Mouse (Mus musculus) erythroid progenitor cell, adult 5-6 weeks (primary cell): ENCODE results near the gene Dnah2. TPM values are rescaled to one million over a fixed set of nuclear protein-coding genes. Genes with fewer than 3 reads are reported as not detected.
A peak's percentile ranks its signal among the peaks of the same experiment; 100 is the strongest.

Experiments
- ATAC-seq: replicated peaks from 2 replicates; pipeline ENCODE4 v1.8.0; 2016; ENCODE audit warnings: moderate number of reproducible peaks, mild to moderate bottlenecking, moderate TSS enrichment, inconsistent platforms; ENCODE audit not compliant: poor library complexity, low FRiP score, severe bottlenecking
- total RNA-seq, 2 experiments: library from RNA; stranded (forward) in 1 of 2; stranded (reverse) in 1 of 2; fragments of 150-400 nt in 1 of 2; fragments of 186-747, 209-891 nt in 1 of 2; gene quantifications; 2 replicates each; pipeline versions ENCODE4 v1.2.3 to v1.2.4; 2015 to 2017; ENCODE audit warnings: low replicate concordance in 2 of 2

The Dnah2 gene
- total RNA-seq (2015; ENCODE audit: low replicate concordance) (not detected in 2 replicates), total RNA-seq (2017; ENCODE audit: low replicate concordance) (0.13 TPM in 1 of 2 replicates, not detected in the other)

DNA sequence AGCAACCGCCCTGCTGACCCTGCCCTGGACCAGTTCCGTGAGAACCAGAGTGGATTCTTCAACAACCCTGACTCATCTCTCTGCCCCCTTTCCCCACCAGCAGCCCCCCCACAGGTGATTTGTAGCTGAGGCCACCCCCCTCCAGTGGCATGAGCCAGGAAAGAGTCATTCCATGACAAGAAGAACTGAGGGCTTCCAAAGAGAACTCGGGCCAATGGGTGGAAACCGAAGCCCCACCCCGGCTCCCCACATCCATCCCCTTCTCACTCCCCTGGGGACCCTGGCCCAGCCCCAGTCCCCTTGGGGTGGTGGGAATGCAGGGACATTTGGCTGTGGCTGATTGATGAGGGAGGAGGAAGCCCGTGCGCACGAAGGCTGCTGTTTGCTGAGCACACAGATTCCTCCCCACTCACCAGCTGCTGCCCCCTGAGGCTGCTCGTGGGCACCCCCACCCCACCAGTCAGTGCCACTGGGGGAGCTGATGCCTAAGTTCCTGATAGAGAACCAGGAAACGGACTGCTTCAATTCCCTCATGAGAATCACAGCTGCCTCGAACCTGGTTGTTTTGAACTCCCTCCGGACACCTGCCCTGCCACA is at the start of gene Dnah2:
Gene Dnah2 (minus strand): TSS at position 51 of the 597 bp plus-strand sequence.
- ATAC-seq: no peak

DNA sequence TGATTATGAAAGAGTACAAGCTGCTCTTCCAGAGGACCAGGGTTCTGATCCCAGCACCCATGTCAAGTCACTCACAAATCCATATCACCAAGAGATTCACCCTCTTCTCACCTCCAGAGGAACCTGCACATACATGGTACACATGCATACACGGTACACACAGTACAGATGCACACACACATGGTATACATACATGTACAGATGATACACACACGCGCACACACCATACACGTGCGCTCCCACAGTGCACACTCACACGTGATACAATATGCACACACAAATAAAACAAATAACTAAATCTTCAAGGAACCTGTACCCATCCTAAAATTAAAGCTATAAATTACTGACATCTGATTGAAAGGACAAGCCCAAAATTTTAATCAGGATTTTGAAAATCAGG is 45.9 kb upstream of the Dnah2 start:
- no peak for ATAC-seq

DNA sequence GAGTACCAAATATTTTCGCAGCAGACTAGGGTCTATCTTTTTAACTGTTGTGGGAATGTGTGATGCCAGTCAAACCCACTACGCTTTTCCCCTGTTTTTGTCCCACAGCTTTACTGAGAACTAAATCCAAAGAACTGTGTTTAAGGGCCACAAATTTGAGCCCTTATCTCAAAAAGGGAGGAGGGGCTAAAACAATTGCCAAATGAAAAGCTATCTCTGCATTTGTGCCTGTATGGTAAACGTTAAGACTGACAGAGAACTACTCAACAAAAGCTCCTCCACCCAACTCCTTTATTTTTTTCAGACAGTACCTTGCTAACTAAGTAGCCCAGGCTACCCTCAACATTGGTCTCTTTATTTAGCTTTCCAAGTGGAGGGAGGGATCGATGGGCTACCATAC is 43.9 kb upstream of the Dnah2 start:
- no peak for ATAC-seq

DNA sequence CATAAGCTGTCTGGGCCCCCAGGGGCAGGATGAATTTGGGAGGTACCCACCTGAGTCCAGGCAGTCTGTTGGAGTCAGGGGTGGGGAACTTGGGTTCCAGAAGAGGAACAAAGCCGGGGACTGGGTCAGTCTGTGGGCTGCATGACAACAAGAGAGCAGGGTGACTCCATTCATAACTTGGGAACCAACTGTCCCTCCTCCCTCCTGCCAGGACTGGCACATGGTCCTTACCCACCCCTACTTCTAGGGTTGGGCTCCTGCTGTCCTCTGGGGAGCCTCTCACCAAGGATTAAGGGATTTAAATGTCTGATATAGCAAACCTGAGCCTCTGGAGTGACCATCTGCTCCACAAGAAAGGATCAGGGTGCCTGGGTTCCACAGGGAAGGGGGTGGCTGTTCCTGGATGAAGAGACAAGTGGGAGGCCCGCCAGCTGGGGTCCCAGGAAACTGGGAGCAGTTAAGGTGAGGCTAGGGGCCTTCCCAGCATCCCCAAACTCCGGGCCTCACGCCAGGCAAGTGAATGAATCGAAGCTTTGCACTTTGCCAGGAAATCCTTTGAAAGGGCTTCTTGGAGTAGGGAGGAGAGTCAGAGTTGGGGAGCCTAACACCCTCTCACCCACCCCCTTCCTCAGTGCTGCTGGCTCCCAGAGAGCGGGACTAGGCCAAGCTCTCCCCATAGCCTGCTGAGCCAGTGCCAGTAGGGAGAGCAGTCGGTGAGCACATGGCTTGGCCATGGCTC is 43.2 kb upstream of the Dnah2 start:
- ATAC-seq: no peak

DNA sequence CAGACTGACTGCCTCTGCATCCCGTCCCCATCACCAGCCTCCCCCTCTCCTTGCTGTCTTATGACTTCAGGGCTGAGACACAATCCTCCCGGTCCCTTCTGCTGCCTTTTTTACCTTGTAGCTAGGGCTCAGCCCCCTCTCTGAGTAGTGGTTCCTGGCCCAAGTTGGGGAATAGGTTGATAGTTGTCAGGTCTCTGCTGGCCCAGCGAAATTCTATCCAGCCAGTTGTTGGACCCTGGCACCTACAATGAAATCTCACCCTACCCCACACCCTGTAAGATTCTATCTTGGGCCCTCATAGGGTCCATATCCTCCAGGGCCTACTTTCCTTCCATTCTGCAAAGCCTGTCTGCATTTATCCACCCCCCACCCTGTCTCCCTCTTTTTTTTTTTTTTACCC is 42.5 kb upstream of the Dnah2 start:
- ATAC-seq: no peak

DNA sequence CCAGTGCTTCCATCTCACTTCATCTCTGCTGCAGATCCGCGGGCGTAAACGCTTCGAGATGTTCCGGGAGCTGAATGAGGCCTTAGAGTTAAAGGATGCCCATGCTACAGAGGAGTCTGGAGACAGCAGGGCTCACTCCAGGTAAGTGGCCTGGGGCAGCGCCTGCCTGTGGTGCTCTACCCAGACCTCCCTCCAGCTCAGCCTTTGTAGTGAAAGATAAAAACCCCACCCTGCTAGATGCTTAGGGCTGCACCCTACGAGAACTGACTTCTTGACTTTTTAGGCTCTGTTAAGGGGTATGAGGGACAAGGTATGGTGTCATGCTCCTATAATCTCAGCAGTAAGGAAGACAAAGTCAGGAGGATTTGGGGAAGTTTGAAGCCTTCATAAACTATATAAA is 41.7 kb upstream of the Dnah2 start:
- ATAC-seq: peak; percentile 47

DNA sequence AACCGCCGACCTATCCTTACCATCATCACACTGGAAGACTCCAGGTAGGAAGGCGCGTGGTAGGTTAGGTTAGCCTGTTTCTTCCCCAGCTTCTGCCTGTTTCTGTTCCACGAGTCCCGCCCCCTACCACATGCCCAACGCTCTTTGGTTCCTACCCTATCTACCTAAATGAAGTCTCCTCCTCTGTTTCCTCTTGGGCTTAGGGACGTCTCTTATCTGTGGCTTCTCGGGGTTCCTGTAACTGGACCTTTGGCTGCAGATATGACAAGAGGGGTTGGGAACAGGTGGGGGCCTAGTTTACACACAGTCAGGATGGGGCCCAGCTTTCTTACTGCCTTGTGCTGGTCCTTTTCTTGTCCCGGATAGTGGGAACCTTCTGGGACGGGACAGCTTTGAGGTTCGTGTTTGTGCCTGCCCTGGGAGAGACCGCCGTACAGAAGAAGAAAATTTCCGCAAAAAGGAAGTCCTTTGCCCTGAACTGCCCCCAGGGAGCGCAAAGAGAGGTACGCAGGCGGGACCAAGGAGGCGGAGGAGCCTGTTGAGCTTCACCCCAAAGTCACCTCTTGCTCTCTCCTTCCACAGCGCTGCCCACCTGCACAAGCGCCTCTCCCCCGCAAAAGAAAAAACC is 40.4 kb upstream of the Dnah2 start:
- ATAC-seq: peak; percentile 22; the same call in 1 of the 2 replicates

DNA sequence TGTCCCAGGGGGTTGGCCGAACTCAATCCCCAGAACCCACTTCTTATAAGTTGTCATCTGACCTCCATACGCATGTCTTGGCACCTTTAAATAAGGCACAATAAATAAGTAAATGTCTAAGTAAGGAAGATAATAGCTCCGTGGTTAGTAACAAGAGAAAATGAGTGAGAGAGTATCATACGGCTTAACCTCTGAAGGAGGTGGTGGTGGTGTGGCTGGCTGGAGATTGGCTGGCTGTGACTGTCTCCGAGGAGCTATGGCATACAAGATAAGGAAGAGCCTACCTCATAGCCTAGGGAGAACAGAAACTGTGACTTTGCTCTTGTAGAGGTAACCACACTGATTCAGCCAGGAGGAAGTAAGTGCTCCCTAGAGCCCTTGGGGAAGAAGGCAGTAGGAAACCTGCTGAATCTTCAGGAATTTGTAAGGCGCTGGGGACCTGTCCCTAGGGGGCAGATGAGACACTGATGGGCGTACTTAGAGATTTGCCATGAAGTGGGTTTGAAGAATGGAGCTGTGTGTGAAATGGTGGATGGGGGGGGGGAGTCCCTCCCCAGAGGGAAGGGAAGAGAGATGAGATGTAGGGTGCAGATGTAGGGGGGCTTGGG is 36.9 kb upstream of the Dnah2 start:
- ATAC-seq: peak; percentile 74

DNA sequence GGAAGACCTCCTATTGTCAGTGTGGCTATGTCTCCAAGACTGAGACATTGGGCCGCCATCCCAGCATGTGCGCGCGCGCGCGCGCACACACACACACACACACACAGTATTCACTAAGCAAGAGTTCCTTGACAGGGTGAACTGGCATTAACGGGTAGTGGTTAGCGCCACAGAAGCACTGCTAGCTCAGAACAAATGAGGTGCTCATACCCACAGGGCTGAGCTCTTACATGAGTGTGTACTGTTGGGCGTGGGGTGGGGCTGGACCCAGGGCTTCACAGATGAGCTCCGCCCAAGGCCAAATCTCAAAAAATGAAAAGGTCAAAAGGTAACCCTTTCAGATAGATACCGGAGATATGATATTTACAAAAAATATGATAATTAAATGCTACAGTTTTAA is 36.0 kb upstream of the Dnah2 start:
- 0 out of 2 replicates have a peak, but pooled peaks have one; percentile 20 for ATAC-seq

DNA sequence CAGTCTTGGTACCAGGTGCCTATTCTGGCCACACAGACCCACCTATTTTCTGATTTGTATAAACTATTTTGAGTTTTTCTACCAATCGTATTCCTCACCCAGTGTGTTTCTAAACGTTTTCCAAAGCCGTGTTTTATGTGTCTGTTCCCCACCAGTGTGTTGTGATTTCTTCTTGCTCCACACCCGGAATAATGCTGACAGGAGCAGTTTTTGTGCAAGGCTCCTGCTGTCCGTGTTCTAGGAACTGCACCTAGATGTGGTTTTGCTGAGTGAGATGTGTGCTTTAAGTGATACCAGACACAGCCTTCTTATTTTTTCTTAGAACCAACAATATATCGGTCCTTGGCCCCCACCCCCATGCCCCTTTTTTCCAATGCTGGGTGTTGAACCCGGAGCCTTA is 35.1 kb upstream of the Dnah2 start:
- no peak for ATAC-seq

DNA sequence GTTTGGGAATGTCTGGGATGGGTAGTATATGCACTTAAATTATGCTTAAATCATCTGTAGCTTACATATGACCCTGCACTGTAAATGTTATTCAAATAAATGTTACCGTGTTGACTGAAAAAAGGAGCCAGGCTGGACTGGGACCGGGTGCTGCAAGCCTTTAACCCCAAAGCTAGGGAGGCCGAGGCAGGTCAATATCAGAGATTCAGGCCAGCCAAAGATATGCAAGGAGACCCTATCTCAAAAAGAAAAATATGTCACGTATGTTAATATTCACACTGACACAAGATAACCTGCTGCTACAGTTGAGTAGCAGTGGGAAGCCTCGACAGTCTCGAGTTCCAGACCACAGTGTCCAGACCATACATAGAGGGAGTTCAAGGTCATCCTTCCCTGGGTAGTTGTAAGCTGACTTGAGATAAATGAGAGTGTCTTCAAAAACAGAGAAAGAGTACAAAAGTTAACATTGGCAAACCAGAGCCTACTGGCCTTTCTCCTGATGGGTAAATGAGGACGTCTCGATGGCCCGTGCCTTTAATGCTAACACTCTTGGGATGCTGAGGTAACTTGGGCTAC is 33.4 kb upstream of the Dnah2 start:
- no peak for ATAC-seq

DNA sequence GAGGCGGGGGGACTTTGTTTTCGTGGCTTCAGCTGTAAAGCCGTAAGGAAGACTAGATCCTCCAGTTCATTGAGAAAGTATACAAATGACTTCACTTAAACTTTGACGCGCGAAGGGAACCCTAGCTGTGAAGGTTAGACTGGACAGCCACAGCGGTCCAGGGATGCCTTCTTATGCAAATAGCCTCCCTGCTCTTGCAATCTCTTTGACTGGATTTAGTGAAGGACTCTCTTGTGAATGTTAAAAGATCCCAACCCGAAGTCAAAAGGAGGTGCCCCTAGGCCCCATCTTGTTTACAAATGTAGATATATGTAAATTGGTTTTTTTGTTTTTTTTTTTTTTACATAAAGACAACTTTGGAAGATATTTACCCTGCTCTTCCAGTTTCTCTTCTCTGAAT is 32.9 kb upstream of the Dnah2 start:
- ATAC-seq: no peak

DNA sequence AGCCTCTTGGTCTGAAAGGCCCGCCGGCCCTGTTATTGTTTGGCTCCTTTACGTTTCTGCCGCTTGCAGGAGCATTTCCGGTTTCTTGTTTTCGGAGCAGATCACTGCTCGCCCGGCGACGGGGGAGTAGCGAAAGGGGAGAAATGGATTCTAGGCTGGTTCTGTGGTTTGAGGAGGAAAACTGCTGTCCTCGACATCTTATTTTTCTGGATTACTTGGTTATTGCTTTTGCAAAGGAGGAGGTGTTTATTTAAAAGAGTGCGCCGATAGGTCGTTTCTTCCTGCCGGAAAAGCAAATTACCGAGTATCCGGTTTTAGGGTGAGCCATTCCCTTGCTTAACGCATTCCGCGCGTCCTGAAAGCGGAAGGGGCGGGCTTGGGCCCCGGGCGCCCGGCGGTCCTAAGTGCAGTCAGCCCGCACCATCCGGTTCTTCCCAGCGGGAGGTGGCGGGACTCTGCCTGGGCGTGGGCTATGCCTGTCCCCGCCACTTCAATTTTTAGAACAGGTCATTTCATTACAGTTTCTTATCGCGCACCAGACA is 32.3 kb upstream of the Dnah2 start:
- peak; percentile 67 for ATAC-seq

DNA sequence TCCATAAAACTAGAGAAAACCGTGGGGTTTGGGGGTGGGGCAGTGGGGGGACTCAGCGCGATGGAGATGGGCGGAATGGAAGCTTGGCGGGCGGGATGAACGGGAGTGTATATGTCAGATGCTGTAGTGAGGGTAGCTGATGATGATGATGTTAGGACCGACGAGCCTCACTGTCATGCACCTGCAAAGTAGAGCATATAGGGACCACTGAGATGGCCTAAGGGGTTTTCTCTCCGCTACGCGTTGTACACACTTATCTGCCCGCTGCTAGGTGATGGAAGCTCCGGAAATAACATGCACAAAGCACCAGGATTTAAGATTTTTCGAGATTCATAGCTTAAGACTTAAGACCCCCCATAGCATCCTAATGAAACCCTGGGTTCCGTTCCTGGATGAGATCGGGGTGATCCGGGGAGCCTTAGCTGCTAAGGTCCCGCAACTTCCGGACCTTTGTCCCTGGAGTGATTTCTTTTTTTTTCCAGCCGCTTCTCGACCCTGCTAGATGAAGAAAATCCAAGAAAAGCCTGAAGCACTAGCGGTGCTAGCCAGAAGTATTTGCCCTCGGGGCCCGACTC is 31.7 kb upstream of the Dnah2 start:
- ATAC-seq: no peak

DNA sequence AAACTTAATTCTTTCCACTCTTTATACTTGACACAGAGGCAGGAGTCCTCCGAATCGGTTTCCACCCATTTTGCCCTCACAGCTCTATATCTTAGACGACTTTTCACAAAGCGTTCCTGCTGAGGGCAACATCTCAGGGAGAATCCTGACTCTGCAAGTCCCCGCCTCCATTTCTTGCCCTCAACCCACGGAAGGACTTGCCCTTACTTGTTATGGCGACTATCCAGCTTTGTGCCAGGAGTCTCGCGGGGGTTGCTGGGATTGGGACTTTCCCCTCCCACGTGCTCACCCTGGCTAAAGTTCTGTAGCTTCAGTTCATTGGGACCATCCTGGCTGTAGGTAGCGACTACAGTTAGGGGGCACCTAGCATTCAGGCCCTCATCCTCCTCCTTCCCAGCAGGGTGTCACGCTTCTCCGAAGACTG is 31.2 kb upstream of the Dnah2 start, which contains the start of the genes Wrap53 and Trp53:
Gene Wrap53 (minus strand): TSS at position 165 of the 424 bp plus-strand sequence.
Gene Trp53 (plus strand): TSS at position 269 of the 424 bp plus-strand sequence.
- peak; percentile 58 for ATAC-seq

DNA sequence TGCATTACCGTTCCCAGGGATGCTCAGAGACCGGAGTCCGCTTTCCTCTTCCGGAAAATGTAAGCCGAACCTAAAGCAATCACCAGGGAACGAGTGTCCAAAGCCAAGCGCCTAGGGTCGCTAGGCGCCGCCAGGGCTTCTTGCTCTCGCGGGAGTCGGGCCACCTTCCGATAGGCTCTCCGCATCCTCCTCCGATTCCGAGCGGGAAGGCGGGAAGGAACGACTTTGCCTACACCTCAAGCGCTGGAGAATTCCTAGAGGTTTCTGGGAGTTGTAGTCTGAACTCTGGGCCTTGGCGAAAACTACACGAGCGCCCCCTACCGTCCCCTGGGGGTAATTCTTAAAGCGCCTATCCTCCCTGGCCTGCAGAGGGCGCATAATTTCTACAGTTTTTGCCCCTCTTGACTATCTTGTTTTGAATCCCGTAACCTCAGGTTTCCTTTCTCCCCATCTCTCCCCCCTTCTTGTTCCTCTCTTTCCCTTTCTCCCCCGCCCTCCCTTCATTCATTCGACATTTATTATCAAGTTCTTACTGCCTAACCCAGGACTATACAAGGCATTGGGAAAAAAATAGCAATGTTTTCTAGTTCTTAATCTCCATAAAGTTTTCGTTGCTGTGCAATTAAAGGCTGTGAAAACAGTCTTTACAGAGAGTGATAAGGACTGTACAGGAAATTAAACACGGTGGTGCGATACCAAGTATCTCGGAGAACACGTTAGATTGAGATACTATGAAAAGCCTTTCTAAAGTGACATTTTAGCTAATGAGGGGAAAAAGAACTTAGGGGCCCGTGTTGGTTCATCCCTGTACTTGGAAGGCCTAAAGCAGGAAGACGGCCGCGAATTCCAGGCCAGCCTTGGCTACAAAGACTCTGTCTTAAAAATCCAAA is 30.5 kb upstream of the Dnah2 start:
- peak; percentile 73 for ATAC-seq

DNA sequence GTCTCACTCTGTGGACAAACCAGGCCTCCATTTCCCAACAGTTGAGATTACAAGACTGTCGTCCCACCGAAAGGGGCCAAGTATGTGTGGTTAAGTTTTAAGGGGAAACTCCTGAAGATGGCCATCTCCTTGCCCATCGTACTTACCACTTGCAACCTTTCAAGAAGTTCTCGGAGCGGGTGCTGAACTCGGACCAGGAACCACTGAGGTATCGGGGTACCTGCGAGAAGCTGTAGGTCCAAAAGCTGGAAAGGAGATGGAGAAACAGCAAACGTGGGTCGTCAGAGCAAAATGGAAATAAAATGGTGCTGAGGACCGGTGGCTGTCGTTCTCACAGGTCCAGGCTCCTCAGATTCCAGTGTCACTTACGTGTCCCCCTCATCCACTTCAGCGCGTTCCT is 29.4 kb upstream of the Dnah2 start:
- no peak for ATAC-seq

DNA sequence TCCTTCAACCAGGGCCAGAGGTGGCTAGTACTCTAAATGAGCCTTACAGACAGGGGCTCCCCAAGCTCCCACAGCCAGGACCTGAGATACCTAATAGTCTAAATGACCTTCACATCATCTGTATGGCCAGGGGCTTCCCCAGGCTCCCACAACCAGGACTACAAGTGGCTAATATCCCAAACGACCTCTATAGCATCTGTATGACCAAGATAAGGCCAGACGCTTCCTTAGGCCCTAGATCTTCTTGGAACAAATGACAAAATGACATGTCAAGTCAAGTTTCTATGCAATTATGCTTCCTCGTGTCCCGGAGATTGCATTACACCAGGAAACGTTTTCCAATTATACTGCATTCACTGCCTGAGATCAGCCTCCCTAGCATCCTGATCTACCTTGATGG is 27.4 kb upstream of the Dnah2 start:
- no peak for ATAC-seq

DNA sequence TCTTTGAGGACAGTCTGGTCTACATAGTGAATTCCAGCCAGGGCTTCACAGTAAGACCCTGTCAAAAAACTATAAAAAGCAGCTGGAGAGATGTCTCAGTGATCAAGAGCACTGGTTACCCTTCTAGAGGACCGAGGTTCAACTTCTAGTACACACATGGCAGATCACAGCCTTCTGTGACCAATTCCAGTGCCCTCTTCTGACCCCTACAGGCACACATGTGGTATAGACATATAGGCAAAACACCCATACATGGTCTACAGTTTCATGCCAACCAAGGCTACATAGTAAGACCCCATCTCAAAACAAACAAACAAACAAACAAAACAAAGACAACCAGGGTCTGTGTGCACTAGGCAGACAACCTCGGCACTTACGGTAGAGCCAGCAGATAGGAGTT is 26.3 kb upstream of the Dnah2 start:
- ATAC-seq: no peak
